Mouse (Mus musculus) adrenal gland, adult 8-10 months (tissue): ENCODE measurements around the gene B3gntl1. TPM values are rescaled to one million over a fixed set of nuclear protein-coding genes. Genes with fewer than 3 reads are reported as not detected.
"Not testable (repeated sequence)": the region's sequence is repeated elsewhere in the genome, so short reads cannot be mapped to it uniquely, and the experiment has no call there.

Experiments used
- DNase-seq: peaks from one replicate; pipeline ENCODE4 v3.0.0; 2022
- total RNA-seq, 4 experiments: library from RNA; stranded (reverse); gene quantifications; 2 replicates each; pipeline ENCODE4 v1.2.4; 2022

Gene B3gntl1
- total RNA-seq, 4 experiments from 2014 or later = 11.4 to 16.4 (median 14.5) TPM

DNA sequence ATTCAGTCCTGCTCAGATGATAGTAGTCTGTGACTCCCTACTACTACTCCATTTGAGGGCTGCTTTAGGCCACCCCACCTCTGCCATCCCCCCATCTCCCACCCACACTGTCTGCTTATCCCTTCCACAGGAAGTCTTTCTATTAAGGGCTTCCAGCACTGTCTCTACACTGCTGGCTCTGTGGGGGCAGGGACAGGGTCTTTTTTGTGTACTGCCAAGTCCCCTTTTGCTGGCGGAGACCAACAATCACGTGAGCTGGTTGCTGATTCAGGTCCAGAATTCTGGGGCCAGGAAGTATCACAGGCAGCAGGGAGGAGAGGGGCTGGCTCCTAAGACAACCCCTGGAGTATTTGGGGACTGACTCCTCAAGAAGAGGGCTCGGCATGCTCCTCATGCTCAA is 10.3 kb upstream of the B3gntl1 start:
- DNase-seq = no peak

DNA sequence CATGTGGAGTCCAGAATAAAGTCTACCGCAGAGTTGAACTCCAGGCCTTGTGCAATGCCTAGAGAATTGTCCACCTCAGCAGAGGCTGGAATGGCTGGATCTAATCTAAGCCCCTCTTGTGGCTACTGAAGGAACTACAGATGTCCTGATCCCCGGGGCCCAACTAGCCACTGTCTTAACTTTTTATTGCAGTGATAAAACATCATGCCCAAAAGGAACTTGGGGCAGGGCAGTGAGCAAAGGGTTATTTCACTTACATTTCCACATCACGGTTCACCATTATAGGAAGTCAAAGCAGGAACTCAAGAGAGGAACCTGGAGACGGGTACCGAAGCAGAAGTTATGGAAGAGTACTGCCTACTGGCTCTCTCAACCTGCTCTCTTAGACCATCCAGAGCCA is 7.8 kb upstream of the B3gntl1 start:
- DNase-seq = no peak

DNA sequence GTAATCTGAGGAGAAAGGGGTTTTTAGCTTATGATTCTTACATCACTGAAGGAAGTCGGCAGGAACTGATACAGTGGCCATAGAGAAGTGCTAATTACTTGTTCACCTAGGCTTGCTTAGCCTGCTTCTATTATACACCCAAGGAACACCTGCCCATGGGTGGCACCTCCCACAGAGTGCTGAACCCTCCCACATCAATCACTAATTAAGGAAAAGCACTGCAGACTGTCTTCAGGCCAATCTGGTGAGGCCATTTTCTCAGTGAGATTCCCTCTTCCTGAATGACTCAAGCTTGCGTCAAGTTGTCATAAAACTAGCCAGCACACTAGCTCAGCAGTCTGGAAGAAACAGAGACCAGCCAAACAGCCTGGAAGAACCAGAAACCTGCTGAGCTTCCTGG is 6.6 kb upstream of the B3gntl1 start:
- no peak for DNase-seq

DNA sequence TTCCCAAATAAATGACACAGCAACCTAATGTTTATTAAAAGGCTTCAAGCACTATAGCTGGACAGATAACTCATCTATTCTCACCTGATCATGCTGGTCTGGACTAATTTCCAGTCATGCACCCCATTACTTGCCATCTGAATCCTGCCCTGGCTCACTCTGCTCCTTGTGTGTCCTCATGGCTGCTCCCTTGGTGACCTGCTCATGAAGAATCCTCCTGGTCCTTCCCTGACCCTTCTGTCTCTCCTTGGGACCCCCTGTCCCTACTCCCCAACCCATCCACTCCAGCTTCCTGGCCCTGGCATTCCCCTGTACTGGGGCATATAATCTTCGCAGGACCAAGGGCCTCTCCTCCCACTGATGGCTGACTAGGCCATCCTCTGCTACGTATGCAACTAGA is 3.9 kb upstream of the B3gntl1 start:
- DNase-seq = no peak

DNA sequence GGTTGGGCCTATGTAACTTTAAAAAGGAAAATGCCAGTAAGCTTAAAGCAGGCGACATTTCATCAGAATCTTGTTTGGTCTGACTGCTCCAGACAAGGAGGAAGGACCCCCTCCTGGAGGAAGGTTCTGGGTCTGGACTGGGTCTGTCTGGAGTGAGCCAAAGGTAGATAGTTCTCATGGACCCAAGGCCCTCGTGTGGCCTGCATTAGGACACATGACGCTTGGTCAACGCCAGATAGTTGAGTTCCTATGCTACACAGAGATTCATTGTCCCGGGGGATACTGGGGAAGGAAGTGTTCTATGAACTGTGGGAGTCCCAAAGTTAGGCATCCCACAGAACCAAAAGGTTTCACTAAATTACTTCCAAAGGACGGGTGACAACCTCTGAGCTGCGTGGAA is 676 bp upstream of the B3gntl1 start:
- no peak for DNase-seq

DNA sequence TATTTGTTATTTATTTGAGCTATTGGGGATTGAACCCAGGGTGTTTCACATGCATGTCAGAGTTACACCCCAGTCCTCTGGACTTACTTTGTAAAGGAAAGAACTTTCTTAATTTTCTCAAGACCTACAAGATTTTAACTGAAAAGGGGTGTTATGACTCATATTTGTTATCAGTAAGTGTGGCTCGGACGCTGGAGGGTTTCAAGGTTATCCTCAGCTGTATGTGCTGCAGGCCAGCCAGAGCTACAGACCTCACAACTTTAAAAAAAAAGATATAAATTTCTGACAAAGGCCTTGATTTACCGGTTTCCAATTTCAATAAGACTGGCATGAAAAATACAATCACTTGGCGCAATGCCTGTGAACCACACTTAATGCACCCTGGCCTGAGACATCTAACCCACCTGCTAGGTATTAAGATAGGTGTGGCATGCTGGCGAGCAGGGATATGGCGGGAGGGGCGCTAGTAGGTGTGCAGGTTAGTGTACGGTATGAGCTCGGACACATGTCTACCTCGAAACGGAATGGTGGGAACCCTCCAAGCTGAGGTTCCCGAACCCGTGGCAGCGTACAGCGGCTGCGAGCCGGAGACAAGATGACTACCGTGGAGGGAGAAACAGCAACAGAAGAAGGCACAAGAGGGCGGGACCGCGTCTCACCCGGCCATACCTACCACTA is 502 bp downstream of the B3gntl1 start:
- DNase-seq = no peak

DNA sequence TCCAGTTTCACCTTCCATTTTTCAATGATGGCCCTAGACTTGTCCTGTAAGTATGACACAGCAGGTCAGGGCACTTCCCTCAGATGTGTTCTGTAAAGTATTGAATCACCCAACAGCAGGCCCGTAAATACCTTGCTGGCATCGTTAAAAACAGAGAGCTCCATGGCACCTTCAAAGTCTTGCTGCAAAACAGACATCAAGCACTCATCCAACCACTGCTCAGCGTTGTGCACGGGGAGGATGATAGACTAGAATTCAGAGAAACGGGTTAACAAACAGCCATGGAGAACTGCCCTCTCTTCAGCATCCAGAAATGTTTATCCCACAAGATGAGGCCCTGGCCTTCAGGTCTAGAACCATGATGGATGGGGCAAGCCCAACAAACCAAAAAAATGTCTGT is 2.0 kb downstream of the B3gntl1 start:
- DNase-seq = no peak

DNA sequence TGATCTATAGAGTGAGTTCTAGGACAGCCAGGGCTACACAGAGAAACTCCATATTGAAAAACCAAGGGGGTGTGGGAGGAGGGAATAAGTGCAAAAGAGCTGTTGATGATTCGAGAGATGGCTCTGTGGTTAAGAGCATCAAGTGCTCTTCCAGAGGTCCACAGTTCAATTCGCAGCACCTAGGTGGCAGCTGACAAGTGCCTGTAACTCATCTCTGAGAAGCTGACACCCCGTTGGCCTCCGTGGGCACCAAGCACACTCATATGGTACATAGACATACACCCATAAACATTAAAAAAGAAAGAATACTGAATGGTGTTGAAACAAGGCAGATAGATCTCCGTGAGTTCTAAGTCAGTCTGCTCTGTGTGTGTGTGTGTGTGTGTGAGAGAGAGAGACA is 4.2 kb downstream of the B3gntl1 start:
- no peak for DNase-seq

DNA sequence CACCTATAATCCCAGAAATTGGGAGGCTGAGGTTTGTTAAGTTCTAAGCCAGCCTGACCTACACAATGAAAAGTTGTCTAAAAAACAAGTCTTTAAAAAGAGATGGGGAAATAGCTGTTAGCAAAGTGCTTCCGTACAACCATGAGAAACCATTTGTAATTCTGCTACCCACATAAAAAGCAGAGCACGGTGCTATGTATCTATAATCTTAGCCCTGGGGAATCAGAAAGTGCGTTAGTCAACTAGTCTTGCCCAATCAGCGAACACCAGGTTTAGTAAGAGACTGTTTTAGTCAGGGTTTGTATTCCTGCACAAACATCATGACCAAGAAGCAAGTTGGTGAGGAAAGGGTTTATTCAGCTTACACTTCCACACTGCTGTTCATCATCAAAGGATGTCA is 5.4 kb downstream of the B3gntl1 start:
- DNase-seq = no peak

DNA sequence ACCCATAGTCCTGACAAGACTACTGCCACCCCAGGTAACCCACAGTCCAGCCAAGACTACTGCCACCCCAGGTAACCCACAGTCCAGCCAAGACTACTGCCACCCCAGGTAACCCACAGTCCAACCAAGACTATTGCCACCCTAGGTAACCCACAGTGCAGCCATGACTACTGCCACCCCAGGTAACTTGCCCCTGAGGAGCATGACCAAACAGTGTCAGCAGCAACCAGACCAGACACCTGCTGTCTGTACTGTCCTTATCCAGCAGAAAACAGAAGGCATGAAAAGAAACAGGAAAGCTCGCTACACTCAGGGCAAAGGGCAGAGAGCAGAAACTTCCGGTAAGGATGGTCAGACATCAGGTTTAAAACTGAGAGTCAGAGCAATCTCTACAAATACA is 11.8 kb downstream of the B3gntl1 start:
- DNase-seq = no peak

DNA sequence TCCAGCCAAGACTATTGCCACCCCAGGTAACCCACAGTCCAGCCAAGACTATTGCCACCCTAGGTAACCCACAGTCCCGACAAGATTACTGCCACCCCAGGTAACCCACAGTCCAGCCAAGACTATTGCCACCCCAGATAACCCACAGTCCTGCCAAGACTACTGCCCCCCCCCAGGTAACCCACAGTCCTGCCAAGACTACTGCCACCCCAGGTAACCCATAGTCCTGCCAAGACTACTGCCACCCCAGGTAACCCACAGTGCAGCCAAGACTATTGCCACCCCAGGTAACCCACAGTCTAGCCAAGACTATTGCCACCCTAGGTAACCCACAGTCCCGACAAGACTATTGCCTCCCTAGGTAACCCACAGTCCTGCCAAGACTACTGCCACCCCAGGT is 12.3 kb downstream of the B3gntl1 start:
- DNase-seq = not testable (repeated sequence)

DNA sequence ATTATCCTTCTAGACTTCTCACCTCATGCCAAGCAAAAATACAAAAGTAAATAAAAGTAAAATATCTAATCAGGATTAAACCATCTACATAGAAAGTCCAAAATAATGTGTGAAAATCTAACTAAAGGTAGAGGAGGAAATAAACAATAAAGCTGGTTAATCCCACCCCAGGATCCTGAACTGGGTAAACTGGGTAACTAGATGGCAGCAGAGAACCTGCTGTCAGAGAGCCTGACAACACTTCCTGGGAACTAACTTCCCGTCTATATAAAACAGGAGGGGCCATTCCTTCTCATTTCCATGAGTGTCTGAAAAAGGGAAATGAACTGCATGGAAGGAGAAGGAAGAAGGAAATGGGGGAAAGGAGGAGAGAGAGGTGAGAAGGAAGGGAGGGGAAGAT is 14.8 kb downstream of the B3gntl1 start:
- no peak for DNase-seq

DNA sequence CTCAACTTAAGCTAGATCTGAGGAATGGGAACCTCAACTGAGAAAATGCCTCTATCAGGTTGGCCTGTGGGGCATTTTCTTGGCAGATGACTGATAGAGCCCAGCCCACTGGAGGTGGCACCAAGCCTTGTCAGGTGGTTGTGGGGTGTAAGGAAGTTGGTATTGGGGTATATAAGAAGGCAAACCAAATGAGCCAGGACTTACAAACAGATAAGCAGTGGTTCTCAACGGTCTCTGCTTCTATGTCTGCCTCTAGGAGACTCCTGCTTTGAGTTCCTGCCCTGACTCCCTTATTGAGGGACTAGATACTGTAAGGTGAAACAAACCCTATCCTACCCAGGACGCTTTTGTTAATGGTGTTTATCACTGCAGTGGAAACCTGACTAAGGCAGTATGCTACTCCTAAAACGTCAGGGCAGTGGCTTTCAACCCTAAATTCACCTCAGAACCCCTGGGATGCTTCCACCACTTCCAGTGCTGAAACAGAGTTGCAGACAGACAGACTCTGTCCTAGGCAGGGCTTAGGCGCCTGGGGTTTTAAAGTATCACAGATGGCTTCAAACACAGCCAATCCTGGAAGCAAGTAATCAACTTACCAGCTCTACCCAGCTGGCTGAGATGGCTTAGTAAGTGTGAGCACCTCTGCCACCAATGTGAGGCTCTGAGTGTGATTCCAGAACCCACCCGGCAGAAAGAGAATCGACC is 17.0 kb downstream of the B3gntl1 start:
- no peak for DNase-seq

DNA sequence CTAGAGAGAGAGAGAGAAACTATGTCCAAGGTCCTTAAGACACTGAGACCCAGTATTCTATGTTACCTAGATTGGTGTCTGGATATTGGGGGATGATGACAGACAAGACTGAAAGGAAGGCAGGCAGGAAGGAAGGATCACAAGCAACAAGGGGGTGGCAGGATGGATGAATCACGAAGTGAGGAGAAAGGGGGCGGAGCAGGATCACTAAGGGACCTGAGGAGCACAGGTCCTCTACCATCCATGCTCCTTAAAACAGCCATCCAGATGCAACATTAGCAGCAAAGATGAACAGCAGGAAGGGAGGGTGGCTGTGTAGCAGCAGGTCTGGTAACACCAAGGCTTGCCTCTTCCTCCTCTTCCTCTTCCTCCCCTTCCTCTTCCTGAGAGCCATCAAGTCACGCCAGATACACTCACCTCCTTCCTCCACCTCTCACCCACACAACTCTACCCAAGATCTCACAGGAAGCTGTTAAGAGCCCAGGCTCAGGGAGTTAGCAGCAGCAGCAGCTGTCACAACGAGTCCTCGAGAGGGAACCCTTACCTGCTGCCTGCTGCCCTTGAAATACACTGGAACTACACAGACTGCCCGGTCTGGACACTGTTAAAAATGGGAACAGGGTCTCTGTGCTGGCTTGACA is 17.7 kb downstream of the B3gntl1 start:
- DNase-seq = no peak

DNA sequence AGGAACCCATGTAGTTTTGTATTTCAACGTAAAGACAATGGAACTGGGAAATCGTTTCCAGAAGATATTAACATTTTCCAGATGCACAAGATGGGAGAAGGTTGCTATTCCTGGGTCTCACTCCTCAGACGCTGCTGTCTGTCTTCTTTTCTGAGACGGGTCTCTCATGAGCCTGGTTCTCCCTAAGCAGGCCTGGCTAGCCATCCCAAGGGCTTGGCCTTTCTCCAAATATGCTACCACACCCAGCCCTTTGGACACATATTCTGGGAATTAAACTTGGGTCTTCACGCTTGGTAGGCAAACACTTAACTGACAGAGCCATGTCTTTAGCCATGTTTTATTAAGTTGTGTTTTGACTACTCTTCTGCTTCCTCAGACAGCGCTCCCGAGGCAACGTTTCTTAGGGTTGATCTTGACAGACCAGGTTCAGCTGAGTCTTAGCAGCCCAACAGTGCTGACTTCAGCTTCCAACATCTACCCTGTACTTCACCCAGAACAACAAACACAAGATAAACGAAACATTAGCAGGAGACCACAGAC is 18.5 kb downstream of the B3gntl1 start:
- DNase-seq = no peak

DNA sequence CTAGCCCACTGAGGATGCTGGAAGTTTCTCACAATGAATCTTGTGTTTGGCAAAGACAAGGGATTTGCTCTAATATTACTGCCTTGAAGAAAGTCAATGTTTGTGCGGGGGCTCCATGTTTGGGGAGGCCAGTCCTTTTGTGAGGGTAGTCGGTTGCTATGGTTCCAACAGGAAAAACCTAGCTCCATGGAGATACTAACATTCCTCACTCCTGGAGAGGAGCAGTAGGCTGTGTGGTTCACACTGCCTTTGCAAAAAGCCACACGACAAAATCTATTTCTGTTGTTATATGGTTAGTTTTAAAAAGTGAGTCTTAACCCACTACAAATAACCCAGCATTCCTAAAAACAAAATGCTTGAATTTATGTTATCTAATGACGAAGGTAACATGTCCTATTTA is 19.3 kb downstream of the B3gntl1 start:
- no peak for DNase-seq

DNA sequence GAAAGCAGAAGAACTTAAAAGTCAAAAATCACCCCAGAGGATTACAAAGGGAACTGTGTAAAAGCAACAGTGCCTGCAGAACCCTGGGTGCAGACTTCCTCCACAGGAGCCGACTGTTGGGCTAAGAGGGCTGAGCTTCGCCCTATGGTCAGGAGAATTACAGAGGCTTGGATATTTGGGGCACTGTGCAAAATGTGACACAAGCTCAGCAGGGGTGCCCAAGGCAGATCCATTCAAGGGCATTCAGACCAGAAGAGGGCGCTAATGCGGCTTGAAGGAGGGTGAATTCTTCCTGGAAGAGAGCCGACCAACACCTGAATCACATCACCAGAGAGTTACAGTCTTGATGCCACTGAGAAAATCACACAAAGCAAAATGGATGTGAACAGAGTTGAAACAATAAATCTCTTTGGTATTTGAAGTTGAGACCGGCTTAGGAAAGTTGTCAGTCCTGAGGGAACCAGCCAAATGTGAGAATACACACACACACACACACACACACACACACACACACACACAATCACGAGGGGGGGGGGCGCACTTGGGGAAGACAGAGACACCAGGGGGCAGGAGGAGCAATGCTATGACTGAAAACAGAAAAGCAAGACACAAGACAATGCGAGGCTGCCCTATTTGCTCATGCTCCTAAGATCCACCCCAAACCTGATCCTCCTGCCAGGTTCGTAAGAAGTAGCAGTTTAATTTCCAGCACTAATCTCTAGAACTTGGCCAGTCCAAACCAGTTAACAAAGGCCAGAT is 20.2 kb downstream of the B3gntl1 start:
- peak; percentile 49 for DNase-seq

DNA sequence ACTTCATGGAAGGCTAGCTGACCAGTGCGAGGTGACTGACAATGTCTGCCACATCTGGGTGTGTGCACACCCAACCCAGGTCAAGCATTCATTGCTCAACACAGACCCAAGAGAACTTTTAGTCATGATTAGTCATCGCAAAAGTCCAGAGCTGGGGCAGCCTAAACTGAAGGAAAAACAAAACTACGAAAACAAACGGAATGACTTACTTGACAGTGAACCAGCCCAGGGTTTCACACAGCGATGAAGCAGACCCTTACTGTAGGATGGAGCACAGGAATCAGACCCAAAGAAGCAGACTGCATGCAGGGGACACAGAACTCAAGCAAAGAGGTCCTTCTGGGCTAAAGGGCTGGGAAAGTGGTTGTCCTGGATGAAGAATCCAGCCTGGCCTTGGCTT is 21.0 kb downstream of the B3gntl1 start:
- peak; percentile 47 for DNase-seq

DNA sequence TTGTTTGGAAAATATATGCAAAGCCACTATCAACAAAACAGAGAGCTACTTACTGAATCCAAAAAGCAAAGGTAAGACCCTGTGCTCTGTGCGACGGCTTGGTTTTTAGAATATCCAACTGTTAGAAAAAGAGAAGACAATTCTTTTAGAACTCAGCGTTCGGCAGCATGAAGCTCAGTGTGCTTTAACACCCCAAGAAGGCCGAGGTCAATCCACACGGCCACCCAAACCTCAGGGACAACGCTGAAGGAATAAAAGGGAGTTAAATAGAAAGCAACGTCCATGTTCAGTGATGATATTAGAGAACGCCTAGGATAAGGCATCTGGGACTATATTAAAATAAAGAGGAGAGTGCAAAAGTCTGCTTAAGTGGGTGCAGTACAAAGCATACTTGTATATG is 21.4 kb downstream of the B3gntl1 start:
- no peak for DNase-seq

DNA sequence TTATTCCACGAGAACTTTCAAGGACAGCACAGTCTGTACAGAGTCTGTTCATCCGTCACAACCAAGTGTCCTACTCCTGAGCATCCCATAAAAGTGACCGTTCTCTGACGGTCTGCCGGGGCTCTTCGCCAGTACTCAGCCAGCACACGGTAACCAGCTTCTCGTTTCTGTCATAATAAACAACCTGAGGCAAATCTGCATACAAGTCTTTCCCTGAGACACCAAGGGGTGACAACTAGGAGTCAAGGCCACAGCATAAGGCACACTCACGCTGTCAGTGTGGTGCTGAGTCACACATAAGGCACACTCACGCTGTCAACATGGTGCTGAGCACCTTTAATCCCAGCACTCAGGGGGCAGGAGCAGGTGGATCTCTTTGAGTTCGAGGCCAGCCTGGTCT is 22.3 kb downstream of the B3gntl1 start:
- DNase-seq = no peak

DNA sequence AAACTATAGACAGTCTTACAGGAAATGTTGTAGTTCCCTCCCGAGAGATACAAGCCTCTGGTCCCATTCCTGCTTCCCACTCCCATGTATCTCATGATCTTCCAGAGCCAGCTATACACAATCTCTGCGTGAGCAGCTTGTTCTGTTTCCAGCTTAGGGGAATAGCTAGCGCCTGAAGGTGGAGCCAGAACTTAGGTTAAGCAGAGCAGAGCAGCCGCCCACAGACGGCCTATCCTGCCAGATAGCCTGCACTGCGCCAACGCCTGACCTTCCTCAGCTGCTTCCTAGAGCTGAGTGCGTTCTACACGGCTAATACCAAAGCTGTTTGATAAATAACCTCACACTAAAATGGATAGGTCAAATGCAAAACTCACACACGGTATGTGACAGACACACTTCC is 23.1 kb downstream of the B3gntl1 start:
- peak; percentile 37 for DNase-seq

DNA sequence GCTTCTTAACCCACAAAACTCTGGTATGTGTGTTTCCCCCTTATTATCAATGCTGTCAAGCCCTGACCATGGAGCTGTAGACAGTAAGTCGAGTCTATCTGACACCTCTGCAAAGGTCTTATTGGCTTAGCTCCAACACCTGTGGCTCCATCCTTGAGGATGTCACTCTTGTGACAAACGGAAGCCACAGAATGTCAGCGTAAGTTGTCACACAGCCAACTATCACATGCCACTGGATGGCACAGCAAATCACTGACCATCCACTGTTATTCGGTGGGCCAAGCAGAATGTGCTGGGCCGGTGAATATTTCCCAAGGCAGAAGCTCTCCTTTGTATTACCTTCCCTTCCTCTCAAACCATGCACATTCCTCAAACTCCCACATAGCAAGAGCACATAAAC is 24.8 kb downstream of the B3gntl1 start:
- DNase-seq = no peak

DNA sequence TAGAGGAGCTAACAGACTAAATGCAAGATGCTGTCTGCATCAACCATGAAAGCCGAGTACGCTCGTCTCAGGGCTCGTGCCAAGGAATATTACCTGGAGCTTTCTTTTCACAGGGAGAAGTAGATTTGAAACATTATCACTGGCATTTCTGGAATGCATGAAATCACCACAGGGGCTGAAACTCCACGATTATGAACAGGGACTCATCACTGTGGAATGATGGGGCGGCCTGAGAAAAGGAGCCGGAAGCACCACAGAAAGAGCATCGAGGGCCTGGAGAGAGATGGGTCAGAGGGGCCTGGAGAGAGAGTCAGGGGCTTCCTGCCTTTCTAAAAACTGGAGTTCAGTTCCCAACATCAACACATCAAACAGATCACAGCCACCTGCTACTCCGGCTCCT is 25.6 kb downstream of the B3gntl1 start:
- no peak for DNase-seq
